ENCODE assay signal across 27 mouse cellular contexts in genomic region chr8:57383746-57384320, GRCm38 (mm10).
DNase-seq lines count a peak whose midpoint lies in the region; ATAC-seq and TF ChIP-seq lines count a peak whose summit lies in the region.
"Had no signal": no experiment of that assay in that cellular context is flagged by ENCODE, and none has a peak within 500 bp of the region (broad histone marks: within the 10 kb centered on the region; RNA-seq: fewer than 3 reads in every experiment).

No protein-coding gene starts in this region.

- no peak overlapping the region for H3K9ac ChIP-seq in kidney, postnatal 0 days (ENCODE audit: low read depth, low read length)
- no peak overlapping the region for H3K9ac ChIP-seq in forebrain, embryonic 15.5 days (replicated peaks)
- H3K9ac ChIP-seq: embryonic facial prominence, embryonic 13.5 days; forebrain, embryonic 12.5 days; hindbrain, embryonic 13.5 days; limb, embryonic 13.5 days; lung, embryonic 15.5 days; neural tube, embryonic 13.5 days had no signal

- TF ChIP-seq POLR2A in myocyte (IDR thresholded peaks at IDR 0.05; ENCODE audit: insufficient read length, low read depth): no peak

- no peak overlapping the region for H3K27ac ChIP-seq in kidney, postnatal 0 days
- H3K27ac ChIP-seq in forebrain, embryonic 15.5 days (replicated peaks): no peak overlapping the region
- H3K27ac ChIP-seq: embryonic facial prominence, embryonic 13.5 days; forebrain, embryonic 12.5 days; hindbrain, embryonic 13.5 days; limb, embryonic 13.5 days; lung, embryonic 15.5 days; neural tube, embryonic 13.5 days had no signal

- no peaks in the 10 kb centered on the region for H3K4me1 ChIP-seq in kidney, postnatal 0 days (replicated peaks; ENCODE audit: insufficient read depth, low read length)
- no peaks in the 10 kb centered on the region for H3K4me1 ChIP-seq in forebrain, embryonic 15.5 days
- H3K4me1 ChIP-seq: embryonic facial prominence, embryonic 13.5 days; forebrain, embryonic 12.5 days; hindbrain, embryonic 13.5 days; limb, embryonic 13.5 days; lung, embryonic 15.5 days; neural tube, embryonic 13.5 days had no signal

- H3K9me3 ChIP-seq in kidney, postnatal 0 days (replicated peaks; ENCODE audit: low read length): no peaks in the 10 kb centered on the region
- no peaks in the 10 kb centered on the region for H3K9me3 ChIP-seq in forebrain, embryonic 15.5 days
- H3K9me3 ChIP-seq: embryonic facial prominence, embryonic 13.5 days; forebrain, embryonic 12.5 days; hindbrain, embryonic 13.5 days; limb, embryonic 13.5 days; lung, embryonic 15.5 days; neural tube, embryonic 13.5 days had no signal

- ATAC-seq in kidney, postnatal 0 days (replicated peaks; ENCODE audit: low FRiP score, low read depth): no peak
- ATAC-seq in forebrain, embryonic 15.5 days (replicated peaks): no peak
- ATAC-seq: activated CD4-positive, CD25-positive, alpha-beta regulatory T cell, adult 4 months; intestine, embryonic 16.5 days had no signal

- H3ac ChIP-seq in myocyte (ENCODE audit: control insufficient read depth, insufficient read length): no peak overlapping the region

- DNase-seq in kidney, postnatal 0 days (ENCODE audit: low spot score): peak; percentile 68
- no peak for DNase-seq in kidney, postnatal 25 days
- DNase-seq in 3T3-L1 (ENCODE audit: low read depth, low spot score): peak; percentile 56
- peak; percentile 43 for DNase-seq in Muller cell, postnatal 12 days (ENCODE audit: inconsistent ontology term)
- DNase-seq: adrenal gland, adult 2 months; cerebellum, adult 8-10 months; cerebellum, postnatal 36 days; gastrocnemius, postnatal 25 days; heart, adult 18-20 months; heart, postnatal 4 days; right cerebral cortex, postnatal 4 days; thymus, adult 2 months; thymus, postnatal 36 days had no signal

- 52% methylated on average over 9 of the region's 9 CpGs for WGBS in kidney, postnatal 0 days
- 87% methylated on average over 9 of the region's 9 CpGs for WGBS in forebrain, embryonic 15.5 days

- H3K4me3 ChIP-seq in kidney, postnatal 0 days (replicated peaks; ENCODE audit: low read depth, low read length): no peak overlapping the region
- no peak overlapping the region for H3K4me3 ChIP-seq in myocyte
- no peak overlapping the region for H3K4me3 ChIP-seq in forebrain, embryonic 15.5 days
- H3K4me3 ChIP-seq: embryonic facial prominence, embryonic 13.5 days; erythroblast, embryonic 14.5 days; forebrain, embryonic 12.5 days; hindbrain, embryonic 13.5 days; limb, embryonic 13.5 days; lung, embryonic 15.5 days; neural tube, embryonic 13.5 days had no signal

- H3K27me3 ChIP-seq in kidney, postnatal 0 days (ENCODE audit: insufficient read depth, low read length): no peaks in the 10 kb centered on the region
- H3K27me3 ChIP-seq in myocyte (ENCODE audit: control insufficient read depth, insufficient read depth, insufficient read length): peaks cover 6% of the 10 kb centered on the region
- H3K27me3 ChIP-seq in forebrain, embryonic 15.5 days: no peaks in the 10 kb centered on the region
- H3K27me3 ChIP-seq: embryonic facial prominence, embryonic 13.5 days; forebrain, embryonic 12.5 days; hindbrain, embryonic 13.5 days; limb, embryonic 13.5 days; lung, embryonic 15.5 days; neural tube, embryonic 13.5 days had no signal

- H3K36me3 ChIP-seq in kidney, postnatal 0 days (ENCODE audit: insufficient read depth, low read length): no peaks in the 10 kb centered on the region
- no peaks in the 10 kb centered on the region for H3K36me3 ChIP-seq in myocyte (ENCODE audit: control insufficient read depth, insufficient read depth)
- no peaks in the 10 kb centered on the region for H3K36me3 ChIP-seq in forebrain, embryonic 15.5 days
- H3K36me3 ChIP-seq: embryonic facial prominence, embryonic 13.5 days; forebrain, embryonic 12.5 days; hindbrain, embryonic 13.5 days; limb, embryonic 13.5 days; lung, embryonic 15.5 days; neural tube, embryonic 13.5 days had no signal

- no peak for TF ChIP-seq CTCF in kidney, postnatal 0 days (IDR thresholded peaks at IDR 0.05; ENCODE audit: low read depth)

- H3K4me2 ChIP-seq in kidney, postnatal 0 days (ENCODE audit: low read length): no peak overlapping the region
- peak overlapping the region; percentile 27 for H3K4me2 ChIP-seq in myocyte (ENCODE audit: low read depth)
- H3K4me2 ChIP-seq in forebrain, embryonic 15.5 days (replicated peaks): no peak overlapping the region
- H3K4me2 ChIP-seq: embryonic facial prominence, embryonic 13.5 days; forebrain, embryonic 12.5 days; heart, embryonic 11.5 days; hindbrain, embryonic 13.5 days; limb, embryonic 13.5 days; liver, embryonic 11.5 days; lung, embryonic 15.5 days; midbrain, embryonic 11.5 days; neural tube, embryonic 13.5 days had no signal

- H3K79me2 ChIP-seq in myocyte (ENCODE audit: control insufficient read depth, insufficient read depth): no peaks in the 10 kb centered on the region

TF ChIP-seq in myocyte, 11 proteins besides CTCF, POLR2A, EP300 and RAD21:
- TF ChIP-seq E2F4 (IDR thresholded peaks at IDR 0.05; ENCODE audit: insufficient read depth) (no peak), MYOD1 (IDR thresholded peaks at IDR 0.05; ENCODE audit: control insufficient read depth in 1 of 3, insufficient read length in 2 of 3, low read depth in 2 of 3) (peak in 1 of 3 experiments; percentile 13), CEBPB (IDR thresholded peaks at IDR 0.05; ENCODE audit: insufficient read depth, poor library complexity, severe bottlenecking) (peak; percentile 40; the same call in 1 of the 2 replicates)

Comparison
In these comparisons a context has a peak if more than half of its experiments do, and no peak if none do; other contexts are left out.
1. DNase-seq: peak in kidney, postnatal 0 days (single experiment), 3T3-L1 (single experiment) and Muller cell, postnatal 12 days (single experiment); none in kidney, postnatal 25 days (0 of 2).